Mouse (Mus musculus): Measurements from ENCODE around the gene Syna.

Gene Syna

GRCm38 (mm10) chr5:134565696-134566095 is 5.7 kb upstream of the Syna start:
- DNase-seq = no peak

GRCm38 (mm10) chr5:134564272-134564671 is 4.3 kb upstream of the Syna start:
- no peak for DNase-seq

GRCm38 (mm10) chr5:134560450-134561171 is 640 bp upstream of the Syna start:
- DNase-seq = no peak

- DNase-seq = peak; percentile 74
These were observed 4.4 kb downstream of the Syna start for GRCm38 (mm10) chr5:134555463-134556164.

GRCm38 (mm10) chr5:134553951-134554546 is 5.9 kb downstream of the Syna start:
- no peak for DNase-seq

GRCm38 (mm10) chr5:134552110-134552972 is 7.6 kb downstream of the Syna start, which contains the start of gene Clip2:
Gene Clip2 (minus strand): TSS chr5:134552434.
- DNase-seq = peak; percentile 87

- no peak for DNase-seq
These were observed 8.5 kb downstream of the Syna start for GRCm38 (mm10) chr5:134551233-134552109.

GRCm38 (mm10) chr5:134550836-134551232 is 9.1 kb downstream of the Syna start:
- no peak for DNase-seq

- no peak for DNase-seq
These were observed 10.3 kb downstream of the Syna start for GRCm38 (mm10) chr5:134549640-134550168.

GRCm38 (mm10) chr5:134548306-134548705 is 11.7 kb downstream of the Syna start:
- DNase-seq = peak; percentile 40

GRCm38 (mm10) chr5:134546790-134547189 is 13.2 kb downstream of the Syna start:
- DNase-seq = no peak

- no peak for DNase-seq
These were observed 14.7 kb downstream of the Syna start for GRCm38 (mm10) chr5:134545242-134545629.

- no peak for DNase-seq
These were observed 15.3 kb downstream of the Syna start for GRCm38 (mm10) chr5:134544516-134545241.

- no peak for DNase-seq
These were observed 18.3 kb downstream of the Syna start for GRCm38 (mm10) chr5:134541640-134542039.

- no peak for DNase-seq
These were observed 19.1 kb downstream of the Syna start for GRCm38 (mm10) chr5:134540881-134541280.

GRCm38 (mm10) chr5:134539891-134540290 is 20.1 kb downstream of the Syna start:
- peak; percentile 72 for DNase-seq

GRCm38 (mm10) chr5:134536036-134536435 is 23.9 kb downstream of the Syna start:
- DNase-seq = no peak

- no peak for DNase-seq
These were observed 27.6 kb downstream of the Syna start for GRCm38 (mm10) chr5:134532417-134532816.

- no peak for DNase-seq
These were observed 28.4 kb downstream of the Syna start for GRCm38 (mm10) chr5:134531585-134531984.

GRCm38 (mm10) chr5:134530830-134531229 is 29.1 kb downstream of the Syna start:
- no peak for DNase-seq

GRCm38 (mm10) chr5:134528488-134528887 is 31.5 kb downstream of the Syna start:
- no peak for DNase-seq
